Mouse (Mus musculus) testis, postnatal 10 days (tissue): ENCODE data around the gene Strap.

Source experiments
- DNase-seq: peaks from one replicate; pipeline ENCODE4 v3.0.0; 2021; ENCODE audit warnings: low spot score

The Strap gene

GRCm38 (mm10) chr6:137774166-137774565 lies 39.3 kb downstream of the Strap start:
- DNase-seq = peak; percentile 22

- DNase-seq = no peak
These were observed 40.3 kb downstream of the Strap start for GRCm38 (mm10) chr6:137775159-137775558.

GRCm38 (mm10) chr6:137776981-137777380 lies 42.1 kb downstream of the Strap start:
- peak; percentile 20 for DNase-seq

- DNase-seq = no peak
These were observed 49.2 kb downstream of the Strap start for GRCm38 (mm10) chr6:137783899-137784637.

- no peak for DNase-seq
These were observed 54.2 kb downstream of the Strap start for GRCm38 (mm10) chr6:137788976-137789590.

DNA sequence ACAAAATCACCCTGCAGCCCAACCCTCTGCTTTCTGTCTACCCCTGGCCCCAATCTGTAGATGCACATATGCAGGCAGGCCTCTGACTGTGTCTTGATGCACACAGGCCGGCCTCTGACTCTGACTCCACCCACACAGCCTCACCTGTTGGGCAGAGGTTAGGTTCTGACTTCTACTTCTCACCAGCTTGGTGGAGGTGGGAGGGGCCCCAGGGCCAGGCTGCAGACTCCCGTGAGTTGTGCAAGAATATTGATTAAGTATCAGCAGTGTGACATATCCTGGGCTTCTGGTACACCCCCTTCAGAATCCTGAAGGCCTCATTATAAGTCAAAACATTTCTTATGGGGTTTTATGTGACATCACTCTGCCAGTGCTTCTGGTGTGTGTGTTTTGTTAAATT lies 54.8 kb downstream of the Strap start:
- no peak for DNase-seq

DNA sequence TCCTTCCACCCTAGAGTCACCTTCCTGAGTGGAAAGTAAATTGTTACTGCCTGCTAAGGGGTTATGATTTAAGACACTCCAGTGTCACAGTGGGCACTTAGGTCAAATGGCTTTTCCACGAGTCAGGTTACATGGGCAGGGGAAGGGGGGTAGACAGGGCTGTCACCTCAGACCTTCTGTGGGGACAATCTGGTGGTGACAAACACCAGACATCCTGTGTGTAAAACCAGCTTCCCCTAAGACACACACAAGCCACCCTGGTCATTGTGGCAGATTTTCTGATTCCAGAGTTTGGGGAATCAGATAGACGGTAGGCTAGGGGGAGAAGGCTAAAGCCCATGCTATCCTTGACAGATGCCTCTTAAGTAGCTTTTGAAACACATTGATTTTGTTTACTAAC lies 60.6 kb downstream of the Strap start:
- DNase-seq = no peak

GRCm38 (mm10) chr6:137796596-137797567 lies 62.0 kb downstream of the Strap start:
- DNase-seq = no peak

GRCm38 (mm10) chr6:137799253-137799652 lies 64.4 kb downstream of the Strap start:
- no peak for DNase-seq
